Mouse (Mus musculus): ENCODE measurements around the gene Itfg1. TPM values are rescaled to one million over a fixed set of nuclear protein-coding genes. Genes with fewer than 3 reads are reported as not detected.

The Itfg1 gene
- total RNA-seq, 2 experiments from 2014 or later: 165 to 176 TPM

DNA sequence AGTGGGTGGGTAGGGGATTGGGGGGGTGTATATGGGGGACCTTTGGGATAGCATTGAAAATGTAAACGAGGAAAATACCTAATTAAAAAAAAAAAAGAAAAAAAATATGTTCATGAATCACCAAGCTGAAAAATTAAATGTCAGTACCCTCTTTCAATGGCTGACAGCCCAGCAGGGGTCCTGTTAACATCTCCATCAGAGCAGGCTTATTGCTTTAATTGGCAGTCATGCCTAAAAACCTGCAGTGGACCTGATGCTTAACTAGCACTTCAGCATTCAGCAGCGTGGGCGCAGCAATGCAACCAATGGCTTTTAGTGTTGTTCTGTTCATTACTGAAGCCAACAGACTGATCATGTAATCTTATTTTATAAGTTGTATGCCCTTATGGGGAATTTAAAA, 60.6 kb downstream of the Itfg1 start:
- no peak for DNase-seq (ENCODE audit: low spot score in 2 of 2)
- intact Hi-C loops (cut with DNase I): no loop called here

- no peak for DNase-seq (ENCODE audit: low spot score in 2 of 2)
- intact Hi-C loops (cut with DNase I): no loop called here
Measured at GRCm38 (mm10) chr8:85745053-85745452, 95.7 kb downstream of the Itfg1 start.

- intact Hi-C loops (cut with DNase I): no loop called here
- DNase-seq (ENCODE audit: low spot score in 2 of 2): no peak
Measured at GRCm38 (mm10) chr8:85730545-85730944, 110.2 kb downstream of the Itfg1 start.

DNA sequence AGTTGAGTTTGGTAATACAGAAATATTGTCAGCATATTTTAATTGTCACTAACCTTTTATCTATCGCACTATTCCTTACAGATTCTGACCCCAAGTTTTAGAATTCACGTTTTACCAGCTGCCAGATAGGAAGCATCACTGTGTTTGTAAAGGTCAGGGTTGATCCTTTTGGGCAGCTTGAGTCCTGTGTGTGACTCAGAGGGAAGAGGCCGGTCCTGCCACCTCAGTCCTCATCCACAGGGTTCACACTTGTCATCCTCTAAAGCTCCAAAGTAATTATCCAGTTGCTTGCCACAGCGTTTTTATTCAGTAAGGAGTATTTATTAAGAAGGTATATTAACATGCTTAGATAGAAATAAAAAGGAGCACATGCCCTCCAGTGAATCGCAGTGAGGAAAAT, 123.5 kb downstream of the Itfg1 start:
- intact Hi-C loops (cut with DNase I): no loop called here
- no peak for DNase-seq (ENCODE audit: low spot score in 2 of 2)

- no peak for DNase-seq (ENCODE audit: low spot score in 2 of 2)
- intact Hi-C loops (cut with DNase I): no loop called here
Measured at GRCm38 (mm10) chr8:85716696-85717095, 124.0 kb downstream of the Itfg1 start.

- intact Hi-C loops (cut with DNase I): no loop called here
- DNase-seq (ENCODE audit: low spot score in 2 of 2): no peak
Measured at GRCm38 (mm10) chr8:85706988-85707387, 133.7 kb downstream of the Itfg1 start.

DNA sequence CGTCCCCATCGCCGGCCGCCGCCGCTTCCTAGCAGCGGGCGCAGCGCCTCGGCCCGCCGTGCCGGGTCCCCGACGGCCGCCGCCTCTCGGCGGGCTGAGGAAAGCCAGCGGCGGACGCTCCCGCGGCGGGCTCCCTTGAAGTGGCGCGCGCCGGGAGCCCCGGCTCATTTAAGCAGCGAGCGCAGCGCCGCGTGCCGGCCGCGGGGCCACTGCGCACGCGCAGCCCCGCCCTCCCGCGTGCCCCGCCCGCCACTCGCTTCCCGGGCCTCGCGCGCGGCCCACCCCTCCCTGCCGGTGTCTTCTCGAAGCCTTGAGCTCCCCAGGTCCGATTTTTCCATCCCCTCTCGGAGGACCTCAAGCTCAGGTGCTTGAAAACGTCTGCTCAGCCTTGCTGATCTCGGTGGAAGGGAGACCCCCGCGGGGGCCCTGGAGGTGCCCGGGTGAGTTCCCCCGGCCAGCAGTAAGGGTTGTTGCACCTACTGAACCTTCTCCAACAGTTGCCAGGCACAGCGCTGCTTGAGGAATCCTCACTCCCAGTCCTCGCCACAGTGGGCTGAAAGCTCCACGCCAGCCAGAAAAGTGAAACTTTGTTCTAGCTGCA, 139.9 kb downstream of the Itfg1 start, which contains the start of gene Neto2:
TSS of gene Neto2 (minus strand) at position 174 of the 601 bp plus-strand sequence.
- intact Hi-C loops (cut with DNase I): loop anchor here (1.0 to 5.0 kb wide), 3 partner anchors 776 to 884 kb away; no protein-coding TSS in a partner anchor
- DNase-seq (ENCODE audit: low spot score in 2 of 2): peak; percentile 75 to 87

- intact Hi-C loops (cut with DNase I): loop anchor here (1.0 to 5.0 kb wide), 3 partner anchors 777 to 885 kb away; no protein-coding TSS in a partner anchor
- peak; percentile 40 to 58 for DNase-seq (ENCODE audit: low spot score in 2 of 2)
Measured at GRCm38 (mm10) chr8:85700101-85700750, 140.5 kb downstream of the Itfg1 start.

DNA sequence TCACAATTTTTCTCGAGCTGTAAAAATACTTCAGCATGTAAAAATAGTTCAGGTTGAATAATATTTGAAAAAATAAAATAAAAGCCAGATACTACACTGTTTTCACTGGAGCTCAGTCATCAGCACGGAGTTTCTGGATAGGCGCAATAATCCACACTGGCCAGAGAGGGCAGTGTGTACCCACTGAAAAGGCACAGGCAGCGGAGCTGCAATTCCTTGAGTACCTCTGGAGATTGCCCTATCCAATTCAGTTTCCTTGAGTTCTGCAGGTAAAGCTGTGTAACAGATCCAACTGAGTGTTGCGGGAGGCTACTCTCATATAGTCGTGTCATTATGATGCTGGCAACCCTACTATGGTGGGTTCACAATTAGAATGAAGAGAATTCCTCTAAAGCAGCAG, 141.7 kb downstream of the Itfg1 start:
- intact Hi-C loops (cut with DNase I): no loop called here
- DNase-seq (ENCODE audit: low spot score in 2 of 2): peak; percentile 71 to 72

Small RNA genes within 50 kb of the gene (microRNA-seq; reads per million reads assigned to microRNA genes)
- not detected for gene Mir8109

Other genes starting within 250 kb of the Itfg1 start
- 10 to 100 TPM; 61.4 to 66.7 TPM for gene Neto2, start 140.0 kb downstream of the Itfg1 start, total RNA-seq (2021)
- gene Phkb, start within 50 bp of the Itfg1 start, total RNA-seq (2021): 10 to 100 TPM; 37.3 to 44.9 TPM

Data from left cerebral cortex, postnatal 36 days (tissue).